Mouse (Mus musculus): ENCODE results near the gene Donson. TPM values are rescaled to one million over a fixed set of nuclear protein-coding genes. Genes with fewer than 3 reads are reported as not detected.

Donson gene
- polyA plus RNA-seq, 1 experiment from 2014 or later = 12.0 TPM

DNA sequence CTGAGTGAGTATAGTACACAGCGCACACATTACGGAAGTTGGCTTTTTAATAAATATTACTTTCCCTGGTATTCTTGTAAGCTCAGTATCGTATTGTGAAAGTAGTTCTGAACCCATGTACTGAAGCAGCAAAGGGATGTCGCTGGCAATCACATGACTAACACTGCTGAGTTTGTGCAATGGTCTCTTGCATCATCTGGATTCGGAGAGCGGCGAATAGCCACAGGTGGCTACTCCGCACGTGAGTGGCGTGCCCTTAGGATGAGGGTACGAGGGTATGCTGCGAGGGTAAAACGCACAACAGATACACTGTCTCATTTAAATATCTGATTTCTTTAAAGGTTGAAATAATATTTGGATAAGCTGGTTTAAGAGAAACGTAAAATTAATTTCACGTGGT lies 38.9 kb upstream of the Donson start:
- peaks cover 16% of the 10 kb centered on the region for H3K4me1 ChIP-seq (ENCODE audit: control insufficient read depth, insufficient read depth, low read length)
- no peaks in the 10 kb centered on the region for H3K36me3 ChIP-seq (ENCODE audit: control insufficient read depth, insufficient read depth, low read length)
- H3K4me2 ChIP-seq (ENCODE audit: low read depth, low read length) = peak overlapping the region; percentile 64
- no peaks in the 10 kb centered on the region for H3K9me3 ChIP-seq (ENCODE audit: control insufficient read depth, low read length)
- WGBS = 80% methylated on average over 15 of the region's 15 CpGs
- 0 out of 2 replicates have a peak overlapping the region, but pooled peaks have one; percentile 14 for H3K9ac ChIP-seq (ENCODE audit: low read depth, low read length)
- peak overlapping the region; percentile 93 for H3K27ac ChIP-seq (ENCODE audit: low read length)
- no peaks in the 10 kb centered on the region for H3K27me3 ChIP-seq (replicated peaks; ENCODE audit: control insufficient read depth, insufficient read depth, low read length)
- no peak for ATAC-seq
- peak overlapping the region; percentile 90 for H3K4me3 ChIP-seq (ENCODE audit: low read length)

- no peak overlapping the region for H3K4me2 ChIP-seq (ENCODE audit: low read depth, low read length)
- no peak overlapping the region for H3K27ac ChIP-seq (ENCODE audit: low read length)
- 0 out of 2 replicates have a peak, but pooled peaks cover 5% of the 10 kb centered on the region for H3K36me3 ChIP-seq (ENCODE audit: control insufficient read depth, insufficient read depth, low read length)
- peaks cover 11% of the 10 kb centered on the region for H3K4me1 ChIP-seq (ENCODE audit: control insufficient read depth, insufficient read depth, low read length)
- no peak overlapping the region for H3K4me3 ChIP-seq (ENCODE audit: low read length)
- H3K27me3 ChIP-seq (replicated peaks; ENCODE audit: control insufficient read depth, insufficient read depth, low read length) = no peaks in the 10 kb centered on the region
- H3K9ac ChIP-seq (ENCODE audit: low read depth, low read length) = no peak overlapping the region
- H3K9me3 ChIP-seq (ENCODE audit: control insufficient read depth, low read length) = no peaks in the 10 kb centered on the region
- no peak for ATAC-seq
- 49% methylated on average over 3 of the region's 3 CpGs for WGBS
Observed at GRCm38 (mm10) chr16:91724247-91724646, 35.7 kb upstream of the Donson start.

DNA sequence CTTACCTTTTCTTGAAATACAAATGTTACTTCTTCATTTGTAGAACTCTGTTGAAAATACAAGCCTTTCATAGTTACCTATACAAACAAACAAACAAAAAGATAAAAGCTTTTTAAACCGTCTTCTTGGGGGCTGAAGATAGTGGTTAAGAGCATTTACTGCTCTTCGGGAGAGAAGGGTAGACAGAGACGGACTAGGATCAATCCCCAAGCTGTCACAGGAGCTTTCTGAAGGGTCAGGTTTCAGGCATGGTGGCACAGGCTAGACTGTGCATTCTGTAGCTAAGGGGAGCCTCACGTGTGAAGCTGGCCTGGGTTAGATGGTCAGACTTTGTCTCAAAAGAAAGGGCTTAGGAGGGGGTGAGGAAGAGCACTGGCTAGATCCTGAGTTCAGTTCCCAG lies 28.8 kb upstream of the Donson start:
- H3K27ac ChIP-seq (ENCODE audit: low read length) = no peak overlapping the region
- H3K36me3 ChIP-seq (ENCODE audit: control insufficient read depth, insufficient read depth, low read length) = peaks cover 17% of the 10 kb centered on the region
- H3K9me3 ChIP-seq (ENCODE audit: control insufficient read depth, low read length) = no peaks in the 10 kb centered on the region
- no peak overlapping the region for H3K4me3 ChIP-seq (ENCODE audit: low read length)
- no peaks in the 10 kb centered on the region for H3K4me1 ChIP-seq (ENCODE audit: control insufficient read depth, insufficient read depth, low read length)
- H3K9ac ChIP-seq (ENCODE audit: low read depth, low read length) = no peak overlapping the region
- no peaks in the 10 kb centered on the region for H3K27me3 ChIP-seq (replicated peaks; ENCODE audit: control insufficient read depth, insufficient read depth, low read length)
- no peak for ATAC-seq
- 82% methylated on average over 4 of the region's 4 CpGs for WGBS
- H3K4me2 ChIP-seq (ENCODE audit: low read depth, low read length) = no peak overlapping the region

- Histone ChIP-seq H3K4me1 (ENCODE audit: control insufficient read depth, insufficient read depth, low read length) (no peaks in the 10 kb centered on the region), H3K9me3 (ENCODE audit: control insufficient read depth, low read length) (no peaks in the 10 kb centered on the region), H3K27ac (ENCODE audit: low read length) (no peak overlapping the region), H3K4me3 (ENCODE audit: low read length) (no peak overlapping the region), H3K4me2 (ENCODE audit: low read depth, low read length) (no peak overlapping the region), H3K9ac (ENCODE audit: low read depth, low read length) (no peak overlapping the region), H3K27me3 (replicated peaks; ENCODE audit: control insufficient read depth, insufficient read depth, low read length) (no peaks in the 10 kb centered on the region), H3K36me3 (ENCODE audit: control insufficient read depth, insufficient read depth, low read length) (peaks cover 17% of the 10 kb centered on the region)
- peak; percentile 82 for ATAC-seq
- 77% methylated on average over 11 of the region's 11 CpGs for WGBS
Observed at GRCm38 (mm10) chr16:91716927-91717349, 28.4 kb upstream of the Donson start.

DNA sequence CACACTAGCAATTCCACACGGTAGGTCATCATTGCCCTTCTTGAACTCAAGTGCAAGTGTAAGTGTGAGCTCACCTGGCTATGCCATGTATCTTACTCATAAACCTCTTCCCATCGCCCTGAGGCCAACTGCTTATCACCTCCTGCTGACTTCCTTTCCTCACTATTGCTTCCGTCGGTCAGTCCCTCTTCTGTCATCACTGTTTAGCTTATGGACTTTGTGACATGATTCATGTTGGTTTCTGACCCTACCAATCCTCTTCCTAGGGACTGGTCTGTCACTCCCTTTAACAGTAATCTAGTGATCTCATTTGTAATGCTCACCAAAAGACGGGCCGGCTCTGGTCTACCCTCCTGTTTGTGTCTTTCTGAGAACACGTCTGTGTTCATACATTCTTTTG lies 21.7 kb upstream of the Donson start:
- Histone ChIP-seq H3K9me3 (ENCODE audit: control insufficient read depth, low read length) (no peaks in the 10 kb centered on the region), H3K4me1 (ENCODE audit: control insufficient read depth, insufficient read depth, low read length) (no peaks in the 10 kb centered on the region), H3K36me3 (ENCODE audit: control insufficient read depth, insufficient read depth, low read length) (peaks cover 11% of the 10 kb centered on the region), H3K27me3 (replicated peaks; ENCODE audit: control insufficient read depth, insufficient read depth, low read length) (no peaks in the 10 kb centered on the region), H3K4me3 (ENCODE audit: low read length) (no peak overlapping the region), H3K9ac (ENCODE audit: low read depth, low read length) (no peak overlapping the region), H3K4me2 (ENCODE audit: low read depth, low read length) (no peak overlapping the region), H3K27ac (ENCODE audit: low read length) (no peak overlapping the region)
- peak; percentile 69 for ATAC-seq
- WGBS = 70% methylated on average over 7 of the region's 7 CpGs

- H3K36me3 ChIP-seq (ENCODE audit: control insufficient read depth, insufficient read depth, low read length) = peaks cover 8% of the 10 kb centered on the region
- no peaks in the 10 kb centered on the region for H3K27me3 ChIP-seq (replicated peaks; ENCODE audit: control insufficient read depth, insufficient read depth, low read length)
- H3K4me2 ChIP-seq (ENCODE audit: low read depth, low read length) = no peak overlapping the region
- H3K4me1 ChIP-seq (ENCODE audit: control insufficient read depth, insufficient read depth, low read length) = peaks cover 13% of the 10 kb centered on the region
- 85% methylated on average over 14 of the region's 14 CpGs for WGBS
- H3K4me3 ChIP-seq (ENCODE audit: low read length) = no peak overlapping the region
- no peak overlapping the region for H3K9ac ChIP-seq (ENCODE audit: low read depth, low read length)
- H3K9me3 ChIP-seq (ENCODE audit: control insufficient read depth, low read length) = no peaks in the 10 kb centered on the region
- H3K27ac ChIP-seq (ENCODE audit: low read length) = no peak overlapping the region
- no peak for ATAC-seq
Observed at GRCm38 (mm10) chr16:91704603-91705340, 16.2 kb upstream of the Donson start.

DNA sequence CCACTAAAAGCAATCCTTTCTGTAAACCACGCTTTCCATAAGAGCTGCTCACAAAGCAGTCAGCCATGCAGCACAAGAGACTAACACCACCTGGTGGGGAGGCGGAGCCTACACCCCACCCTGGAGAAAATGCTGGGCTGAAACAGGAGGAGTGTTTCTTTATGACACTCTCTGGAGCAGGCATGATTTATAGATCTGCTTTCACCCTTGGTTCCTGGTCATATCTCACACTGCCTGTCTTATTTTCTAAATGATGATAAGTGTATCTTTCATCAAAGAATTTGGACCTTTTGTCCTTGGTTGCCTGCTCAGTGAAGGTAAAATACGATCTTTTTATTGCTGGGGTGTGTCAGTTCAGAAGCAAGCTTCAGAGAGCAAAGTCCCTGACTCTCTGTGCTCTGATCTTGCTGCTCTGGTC lies 14.2 kb upstream of the Donson start:
- ATAC-seq = peak; percentile 96
- WGBS = 35% methylated on average over 3 of the region's 3 CpGs
- Histone ChIP-seq H3K4me3 (ENCODE audit: low read length) (no peak overlapping the region), H3K27ac (ENCODE audit: low read length) (peak overlapping the region; percentile 40; the same call in 1 of the 2 replicates), H3K4me1 (ENCODE audit: control insufficient read depth, insufficient read depth, low read length) (peaks cover 13% of the 10 kb centered on the region), H3K9me3 (ENCODE audit: control insufficient read depth, low read length) (no peaks in the 10 kb centered on the region), H3K36me3 (ENCODE audit: control insufficient read depth, insufficient read depth, low read length) (peaks cover 10% of the 10 kb centered on the region), H3K4me2 (ENCODE audit: low read depth, low read length) (peak overlapping the region; percentile 22; the same call in 1 of the 2 replicates), H3K27me3 (replicated peaks; ENCODE audit: control insufficient read depth, insufficient read depth, low read length) (no peaks in the 10 kb centered on the region), H3K9ac (ENCODE audit: low read depth, low read length) (no peak overlapping the region; the same call in 1 of the 2 replicates)

DNA sequence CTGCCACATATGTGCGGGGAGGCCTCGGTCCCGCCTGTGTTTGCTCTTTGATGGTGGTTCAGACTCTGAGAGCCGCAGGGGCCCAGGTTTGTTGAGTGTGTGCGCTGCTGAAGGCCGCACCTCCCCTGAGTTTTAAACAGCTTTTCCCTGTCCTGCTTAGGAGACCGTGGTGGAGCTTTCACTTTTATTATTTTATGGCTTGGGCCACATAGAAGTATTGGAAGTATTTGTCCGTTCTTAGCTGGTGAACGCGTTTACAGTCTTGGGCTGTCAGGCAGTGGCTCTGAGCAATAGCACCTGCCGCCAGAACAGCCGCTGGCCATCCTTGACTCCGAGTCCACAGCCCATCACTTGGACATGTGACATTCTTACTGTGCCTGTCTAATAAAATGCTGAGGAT lies 13.3 kb upstream of the Donson start:
- 0 out of 2 replicates have a peak overlapping the region, but pooled peaks have one; percentile 6 for H3K9ac ChIP-seq (ENCODE audit: low read depth, low read length)

DNA sequence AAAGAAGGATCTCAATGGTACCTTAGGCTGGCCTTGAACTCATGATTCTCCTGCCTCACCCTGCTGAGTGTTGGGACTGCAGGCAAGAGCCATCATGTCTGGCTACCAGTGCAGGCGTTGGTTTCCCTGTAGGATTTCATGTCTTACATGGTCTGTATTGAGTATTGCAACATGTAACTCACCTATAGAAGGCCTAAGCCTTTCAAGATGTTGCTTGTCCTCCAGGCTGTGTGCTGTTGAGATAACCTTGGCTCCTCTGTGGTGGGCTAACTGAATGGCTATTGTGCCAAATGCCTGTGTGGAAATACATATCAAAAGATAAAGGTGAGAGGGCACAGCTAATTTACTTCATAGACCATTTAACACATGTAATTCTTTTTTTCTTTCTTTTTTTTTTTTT lies 10.4 kb upstream of the Donson start:
- Histone ChIP-seq H3K9me3 (ENCODE audit: control insufficient read depth, low read length) (no peaks in the 10 kb centered on the region), H3K9ac (ENCODE audit: low read depth, low read length) (no peak overlapping the region), H3K4me3 (ENCODE audit: low read length) (no peak overlapping the region), H3K4me1 (ENCODE audit: control insufficient read depth, insufficient read depth, low read length) (peaks cover 13% of the 10 kb centered on the region), H3K27me3 (replicated peaks; ENCODE audit: control insufficient read depth, insufficient read depth, low read length) (no peaks in the 10 kb centered on the region), H3K27ac (ENCODE audit: low read length) (no peak overlapping the region), H3K4me2 (ENCODE audit: low read depth, low read length) (no peak overlapping the region), H3K36me3 (ENCODE audit: control insufficient read depth, insufficient read depth, low read length) (peaks cover 9% of the 10 kb centered on the region)
- ATAC-seq = no peak
- 90% methylated on average over 1 of the region's 1 CpGs for WGBS

More for the DNA sequence above, 13.3 kb upstream of the Donson start:
- H3K27me3 ChIP-seq (replicated peaks; ENCODE audit: control insufficient read depth, insufficient read depth, low read length) = no peaks in the 10 kb centered on the region
- H3K36me3 ChIP-seq (ENCODE audit: control insufficient read depth, insufficient read depth, low read length) = peaks cover 10% of the 10 kb centered on the region
- 34% methylated on average over 13 of the region's 13 CpGs for WGBS
- H3K27ac ChIP-seq (ENCODE audit: low read length) = peak overlapping the region; percentile 40
- H3K4me3 ChIP-seq (ENCODE audit: low read length) = no peak overlapping the region; the same call in 1 of the 2 replicates
- H3K4me2 ChIP-seq (ENCODE audit: low read depth, low read length) = peak overlapping the region; percentile 14
- peaks cover 13% of the 10 kb centered on the region for H3K4me1 ChIP-seq (ENCODE audit: control insufficient read depth, insufficient read depth, low read length)
- H3K9me3 ChIP-seq (ENCODE audit: control insufficient read depth, low read length) = no peaks in the 10 kb centered on the region
- ATAC-seq = peak; percentile 47

All from intestine, embryonic 16.5 days (tissue).